Mouse (Mus musculus) neural tube, embryonic 11.5 days (tissue): ENCODE measurements around the gene Slc22a23. TPM values are rescaled to one million over a fixed set of nuclear protein-coding genes. Genes with fewer than 3 reads are reported as not detected.

ENCODE experiments used
- ATAC-seq: fragments of 200-750 bp; cut with Nextera tagmentation; 2 replicates; pipeline ENCODE4 v1.8.0; 2017; ENCODE audit warnings: moderate number of reproducible peaks, mild to moderate bottlenecking, moderate TSS enrichment, moderate library complexity; ENCODE audit not compliant: insufficient read depth, low FRiP score, low TSS enrichment
- DNase-seq: peaks from one replicate; pipeline ENCODE4 v3.0.0-alpha.2; 2015; ENCODE audit warnings: low spot score
- H3K27ac ChIP-seq: fragments of 300-500 bp; sonication (generic); 2 replicates; pipeline ENCODE4 v1.5.1; 2014; ENCODE audit warnings: low read depth, mild to moderate bottlenecking, low read length
- H3K27me3 ChIP-seq: fragments of 300-500 bp; sonication (generic); 2 replicates; pipeline ENCODE4 v1.6.1; 2014; ENCODE audit warnings: mild to moderate bottlenecking, low read length, mixed read lengths; ENCODE audit not compliant: control insufficient read depth, insufficient read depth
- H3K36me3 ChIP-seq: fragments of 300-500 bp; sonication (generic); 2 replicates; pipeline ENCODE4 v1.6.1; 2014; ENCODE audit warnings: mild to moderate bottlenecking, low read length, moderate library complexity, mixed read lengths; ENCODE audit not compliant: control insufficient read depth, insufficient read depth
- H3K4me1 ChIP-seq: fragments of 300-500 bp; sonication (generic); 2 replicates; pipeline ENCODE4 v1.6.1; 2014; ENCODE audit warnings: low read length, mixed read lengths; ENCODE audit not compliant: control insufficient read depth, insufficient read depth
- H3K4me2 ChIP-seq: fragments of 300-500 bp; sonication (generic); 2 replicates; pipeline ENCODE4 v1.6.1; 2014; ENCODE audit warnings: low read depth, mild to moderate bottlenecking, moderate library complexity
- H3K4me3 ChIP-seq: fragments of 300-500 bp; sonication (generic); 2 replicates; pipeline ENCODE4 v1.5.1; 2014; ENCODE audit warnings: low read depth, low read length
- H3K9ac ChIP-seq: fragments of 300-500 bp; sonication (generic); 2 replicates; pipeline ENCODE4 v1.6.1; 2014; ENCODE audit warnings: mild to moderate bottlenecking, low read length
- H3K9me3 ChIP-seq: fragments of 300-500 bp; sonication (generic); 2 replicates; pipeline ENCODE4 v1.6.1; 2016; ENCODE audit warnings: low read length; ENCODE audit not compliant: control insufficient read depth
- WGBS: fragments of 180-500 bp; shearing (Covaris S2); extraction: QIAGEN DNeasy Blood & Tissue Kit; methylation state at CpG from one replicate; pipeline ENCODE4 v1.1.7; 2014; 5-methylcytosine and 5-hydroxymethylcytosine counted together
- polyA plus RNA-seq: library from polyadenylated mRNA; unstranded; fragments of >200 nt; fragmentation: Nextera tagmentation; extraction: Ambion mirVana; gene quantifications from 2 replicates; pipeline ENCODE4 v1.2.1, GENCODE M21; 2014

The Slc22a23 gene
- polyA plus RNA-seq, 1 experiment from 2014 or later: 13.3 TPM

DNA sequence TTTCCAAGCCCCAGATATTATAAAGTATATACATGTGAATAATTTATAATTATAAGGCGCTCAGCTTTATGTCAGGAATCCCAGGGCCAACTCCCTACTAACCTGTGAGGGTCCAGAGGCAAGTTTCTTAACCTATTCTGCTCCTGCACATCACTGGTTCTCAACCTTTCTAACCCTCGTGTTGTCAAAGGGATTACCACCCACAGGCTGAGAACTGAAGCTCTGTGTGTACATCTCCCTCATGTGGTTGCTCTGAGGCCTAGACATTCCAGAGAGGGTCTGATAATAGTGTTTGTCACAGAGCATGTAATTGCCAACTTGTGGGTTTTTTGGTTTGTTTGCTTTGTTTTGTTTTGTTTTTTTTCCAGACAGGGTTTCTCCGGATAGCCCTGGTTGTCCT lies 198.1 kb downstream of the Slc22a23 start:
- Histone ChIP-seq H3K4me3 (no peak overlapping the region), H3K27ac (no peak overlapping the region), H3K9ac (no peak overlapping the region), H3K36me3 (no peaks in the 10 kb centered on the region), H3K9me3 (no peaks in the 10 kb centered on the region), H3K4me1 (peaks cover 29% of the 10 kb centered on the region), H3K4me2 (no peak overlapping the region), H3K27me3 (no peaks in the 10 kb centered on the region)
- DNase-seq (no peak), ATAC-seq (no peak)
- WGBS: 56% methylated on average over 3 of the region's 3 CpGs

DNA sequence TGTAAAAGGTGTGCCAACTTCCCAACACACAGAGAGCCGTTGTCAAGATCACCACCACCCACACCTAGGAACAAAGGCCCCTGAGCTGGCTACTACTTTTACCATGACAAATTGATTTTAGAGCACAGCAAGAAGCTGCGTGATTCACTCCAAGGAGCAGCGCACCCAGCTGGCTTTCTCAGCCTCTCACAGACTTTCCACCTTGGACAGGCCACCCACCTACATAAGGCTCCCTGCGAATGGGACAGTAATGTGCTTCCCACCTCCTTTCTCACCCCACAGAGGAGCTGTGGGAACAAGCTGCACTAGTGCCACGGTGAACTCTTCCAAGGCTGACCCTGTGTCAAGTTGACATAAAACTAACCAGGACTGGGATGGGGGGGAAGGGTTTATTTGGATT lies 201.6 kb downstream of the Slc22a23 start:
- WGBS: 25% methylated on average over 5 of the region's 5 CpGs
- peak; percentile 71 for ATAC-seq
- Histone ChIP-seq H3K9me3 (no peaks in the 10 kb centered on the region), H3K27ac (no peak overlapping the region), H3K4me1 (peaks cover 13% of the 10 kb centered on the region), H3K36me3 (no peaks in the 10 kb centered on the region), H3K27me3 (no peaks in the 10 kb centered on the region), H3K4me2 (no peak overlapping the region), H3K9ac (no peak overlapping the region), H3K4me3 (no peak overlapping the region)
- DNase-seq: no peak

DNA sequence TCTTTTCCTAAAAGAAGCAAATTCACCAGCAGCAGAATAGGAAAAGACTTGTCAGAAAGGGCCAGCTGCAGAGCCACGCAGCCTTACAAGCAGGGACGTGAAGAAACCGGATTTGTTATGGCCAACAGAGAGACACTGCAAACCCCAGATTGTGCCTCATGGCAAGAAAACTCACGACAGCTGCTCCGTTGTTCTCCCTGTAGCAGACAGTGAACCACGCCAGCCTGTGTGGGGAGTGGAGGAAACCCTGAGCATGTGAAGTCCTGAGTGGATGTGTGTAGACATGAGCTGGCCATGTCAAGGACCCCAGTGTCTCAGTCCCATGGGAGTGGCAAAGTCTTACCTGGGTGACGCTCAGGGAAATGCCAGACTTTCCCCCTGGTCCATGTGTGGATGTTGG lies 208.4 kb downstream of the Slc22a23 start:
- Histone ChIP-seq H3K4me1 (peaks cover 7% of the 10 kb centered on the region; the same call in 1 of the 2 replicates), H3K9me3 (no peaks in the 10 kb centered on the region), H3K4me2 (no peak overlapping the region), H3K9ac (no peak overlapping the region), H3K27ac (no peak overlapping the region), H3K4me3 (no peak overlapping the region), H3K36me3 (no peaks in the 10 kb centered on the region), H3K27me3 (no peaks in the 10 kb centered on the region)
- DNase-seq (peak; percentile 17), ATAC-seq (no peak)
- WGBS: 73% methylated on average over 7 of the region's 7 CpGs

DNA sequence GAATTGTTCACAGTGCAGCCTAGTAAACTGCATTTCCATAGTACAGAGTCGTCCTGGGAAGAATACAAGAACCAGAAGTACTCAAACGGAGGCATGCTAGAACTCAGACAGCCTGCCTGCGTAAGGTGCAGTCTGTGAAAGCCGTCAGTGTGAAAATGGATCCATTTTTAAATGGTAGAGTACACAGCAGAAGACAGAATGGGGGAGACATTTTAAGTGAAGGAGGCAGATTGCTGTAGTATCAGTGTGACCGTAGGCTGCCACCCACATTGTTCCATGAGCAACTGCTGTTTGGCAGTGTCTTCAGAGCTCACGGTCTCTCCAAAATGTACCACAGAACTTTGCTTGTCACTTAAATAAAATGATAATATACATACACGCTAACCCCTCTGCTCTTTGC lies 210.7 kb downstream of the Slc22a23 start:
- Histone ChIP-seq H3K27me3 (no peaks in the 10 kb centered on the region), H3K27ac (peak overlapping the region; percentile 100), H3K4me3 (no peak overlapping the region), H3K4me1 (peaks cover 7% of the 10 kb centered on the region; the same call in 1 of the 2 replicates), H3K9ac (peak overlapping the region; percentile 91), H3K9me3 (no peaks in the 10 kb centered on the region), H3K4me2 (peak overlapping the region; percentile 82), H3K36me3 (no peaks in the 10 kb centered on the region)
- DNase-seq: peak; percentile 33
- ATAC-seq: no peak
- 35% methylated on average over 7 of the region's 7 CpGs for WGBS

DNA sequence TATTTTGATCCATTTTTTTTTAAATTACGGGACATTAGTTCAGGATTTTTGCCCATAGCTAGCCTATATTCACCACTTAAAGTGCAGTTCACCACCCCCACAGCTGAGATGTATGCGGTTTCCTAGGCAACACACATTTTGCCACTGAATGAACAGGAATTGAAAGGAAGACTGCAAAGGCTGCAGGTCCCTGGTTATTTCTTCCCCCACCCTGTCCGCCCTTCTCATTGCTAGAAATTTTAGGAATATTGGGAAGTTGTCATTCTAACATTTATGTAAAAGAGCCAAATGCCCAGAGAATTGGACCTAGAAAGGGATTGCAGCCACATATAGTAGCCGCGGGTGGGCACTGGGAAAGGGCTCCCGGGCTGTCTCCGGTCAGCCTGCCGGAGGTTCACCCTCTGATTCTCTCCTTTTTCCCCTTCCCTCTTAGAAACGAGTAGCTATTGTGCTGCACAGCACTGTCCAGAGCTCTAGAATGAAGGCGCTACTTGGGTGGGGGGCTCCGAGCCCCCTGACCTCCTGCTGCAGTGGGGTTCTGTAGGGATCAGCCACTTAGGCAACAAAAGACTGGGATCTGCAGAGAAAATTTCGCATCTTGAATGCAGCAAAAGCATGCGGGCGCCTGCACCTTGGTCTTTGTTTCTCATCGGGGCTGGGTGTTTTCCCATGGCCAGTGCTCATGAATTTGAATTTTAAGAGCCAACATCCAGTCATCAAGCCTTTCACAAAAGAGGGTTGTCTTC lies 211.5 kb downstream of the Slc22a23 start:
- Histone ChIP-seq H3K4me2 (peak overlapping the region; percentile 82), H3K27me3 (no peaks in the 10 kb centered on the region), H3K4me1 (peaks cover 7% of the 10 kb centered on the region; the same call in 1 of the 2 replicates), H3K9me3 (no peaks in the 10 kb centered on the region), H3K9ac (peak overlapping the region; percentile 91), H3K27ac (peak overlapping the region; percentile 100), H3K4me3 (peak overlapping the region; percentile 38), H3K36me3 (no peaks in the 10 kb centered on the region)
- ATAC-seq (0 out of 2 replicates have a peak, but pooled peaks have one; percentile 1), DNase-seq (peak; percentile 79)
- WGBS: 3% methylated on average over 15 of the region's 15 CpGs

DNA sequence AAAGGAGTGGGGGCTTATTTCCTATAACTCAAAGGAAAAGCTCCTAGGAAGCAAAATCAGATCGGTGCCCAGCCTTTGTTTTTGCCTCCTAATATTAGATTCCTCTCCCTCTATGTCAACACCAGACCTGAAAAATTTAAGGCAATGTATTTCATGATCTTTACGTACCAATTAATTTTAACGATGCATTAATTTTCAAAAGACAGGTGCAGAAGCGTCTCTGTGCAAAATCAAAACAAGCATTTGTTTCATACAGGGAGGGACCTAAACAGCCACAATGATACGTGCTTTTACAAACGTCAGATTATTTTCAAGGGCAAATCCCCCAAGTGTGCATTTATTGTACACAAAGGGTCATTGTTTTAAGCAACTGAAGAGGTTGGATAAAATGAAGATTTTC lies 212.1 kb downstream of the Slc22a23 start:
- Histone ChIP-seq H3K4me1 (peaks cover 7% of the 10 kb centered on the region; the same call in 1 of the 2 replicates), H3K27ac (peak overlapping the region; percentile 100), H3K36me3 (no peaks in the 10 kb centered on the region), H3K4me3 (peak overlapping the region; percentile 79), H3K9ac (peak overlapping the region; percentile 93), H3K4me2 (peak overlapping the region; percentile 82), H3K27me3 (no peaks in the 10 kb centered on the region), H3K9me3 (no peaks in the 10 kb centered on the region)
- ATAC-seq (no peak), DNase-seq (peak; percentile 13)
- 12% methylated on average over 6 of the region's 6 CpGs for WGBS

DNA sequence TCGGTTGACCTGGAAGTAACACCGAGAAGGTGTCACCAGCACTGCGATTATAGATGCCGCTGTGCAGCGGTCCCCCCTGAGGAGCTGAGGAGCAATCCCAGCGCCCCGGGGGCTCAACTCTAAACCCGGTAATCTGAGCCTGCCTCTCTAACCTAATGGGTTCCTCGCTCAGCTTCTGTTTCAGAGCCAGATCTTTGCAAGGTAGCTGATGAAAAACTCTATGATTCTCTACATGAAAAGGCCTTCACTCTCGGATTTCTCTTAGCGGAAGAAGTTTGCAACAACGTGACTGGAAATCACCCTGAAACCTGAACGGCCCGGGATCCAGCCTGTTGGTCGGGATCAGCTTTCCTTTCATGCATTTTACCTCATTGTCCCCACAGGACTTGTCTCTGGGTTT lies 212.7 kb downstream of the Slc22a23 start:
- WGBS: 1% methylated on average over 15 of the region's 15 CpGs
- no peak for ATAC-seq
- Histone ChIP-seq H3K4me1 (peaks cover 7% of the 10 kb centered on the region; the same call in 1 of the 2 replicates), H3K27me3 (no peaks in the 10 kb centered on the region), H3K27ac (peak overlapping the region; percentile 100), H3K9ac (peak overlapping the region; percentile 93), H3K36me3 (no peaks in the 10 kb centered on the region), H3K4me3 (peak overlapping the region; percentile 79), H3K9me3 (no peaks in the 10 kb centered on the region), H3K4me2 (peak overlapping the region; percentile 82)
- DNase-seq: peak; percentile 66

DNA sequence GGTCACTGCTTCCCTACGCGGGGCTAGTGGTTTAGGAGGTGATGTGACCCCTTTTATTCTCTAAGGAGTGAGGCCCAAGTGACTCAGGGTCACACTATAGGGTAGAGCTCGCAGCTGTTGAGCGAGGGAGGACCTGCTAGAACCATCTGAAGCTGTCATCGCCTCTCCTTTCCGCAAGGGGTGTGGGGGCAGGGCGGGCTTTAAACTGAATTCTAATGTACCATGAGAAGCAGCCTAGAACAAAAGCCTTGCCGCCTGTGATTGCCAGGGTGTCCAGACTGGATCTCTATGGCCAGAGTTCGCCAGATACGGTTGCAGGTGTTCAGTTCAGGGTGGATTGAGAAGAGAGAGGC lies 213.3 kb downstream of the Slc22a23 start:
- H3K4me1 ChIP-seq: peaks cover 7% of the 10 kb centered on the region; the same call in 1 of the 2 replicates
- under 1% methylated on average over 10 of the region's 10 CpGs for WGBS
- peak; percentile 35 for ATAC-seq

More for the DNA sequence above, 213.3 kb downstream of the Slc22a23 start:
- Histone ChIP-seq H3K9me3 (no peaks in the 10 kb centered on the region), H3K27me3 (no peaks in the 10 kb centered on the region), H3K4me2 (peak overlapping the region; percentile 82), H3K4me3 (peak overlapping the region; percentile 79), H3K36me3 (no peaks in the 10 kb centered on the region), H3K9ac (peak overlapping the region; percentile 93), H3K27ac (peak overlapping the region; percentile 100)
- peak; percentile 89 for DNase-seq
